Mouse (Mus musculus): ENCODE data around the gene Rassf10.

DNA sequence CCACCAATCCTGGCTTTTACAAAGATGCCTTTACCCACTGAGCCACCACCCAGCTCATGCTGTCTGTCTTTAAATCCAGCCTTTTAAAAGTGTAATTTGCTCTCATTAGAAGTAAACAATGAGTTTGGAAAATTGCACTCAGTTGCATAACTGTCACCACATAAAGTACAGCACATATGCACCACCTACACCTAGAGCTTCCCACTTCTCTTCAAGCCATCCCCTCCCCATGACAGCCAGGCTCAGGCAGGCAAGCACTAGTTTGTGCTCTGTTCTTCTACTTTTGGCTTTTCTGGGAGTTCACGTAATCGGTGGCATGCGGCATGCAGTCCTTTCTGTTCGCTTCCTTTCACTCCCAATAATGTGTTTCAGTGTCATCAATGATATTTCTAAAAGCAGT is 38.2 kb upstream of the Rassf10 start:
- TF ChIP-seq EP300 (IDR thresholded peaks at IDR 0.05; ENCODE audit: low read depth), result no peak
- TF ChIP-seq CTCF (IDR thresholded peaks at IDR 0.05; ENCODE audit: low read depth), result no peak

Data from heart, postnatal 0 days (tissue).